Mouse (Mus musculus) forebrain, embryonic 10.5 days (tissue): ENCODE data around the gene Rai1. TPM values are rescaled to one million over a fixed set of nuclear protein-coding genes. Genes with fewer than 3 reads are reported as not detected.
A peak's percentile ranks its signal among the peaks of the same experiment; 100 is the strongest.

Experiments
- DNase-seq: peaks from one replicate; pipeline ENCODE4 v3.0.0-alpha.2; 2017; ENCODE audit warnings: low spot score; ENCODE audit errors: extremely low spot score
- H3K27ac ChIP-seq: fragments of 300-500 bp; sonication (generic); 2 replicates; pipeline ENCODE4 v1.5.1; 2016; ENCODE audit warnings: mild to moderate bottlenecking
- H3K27me3 ChIP-seq: fragments of 300-500 bp; sonication (generic); 2 replicates; pipeline ENCODE4 v1.6.1; 2016; ENCODE audit warnings: mild to moderate bottlenecking; ENCODE audit not compliant: poor library complexity, severe bottlenecking
- H3K36me3 ChIP-seq: fragments of 300-500 bp; sonication (generic); replicated peaks from 2 replicates; pipeline ENCODE4 v1.6.1; 2016; ENCODE audit warnings: mild to moderate bottlenecking, moderate library complexity
- H3K4me1 ChIP-seq: fragments of 300-500 bp; sonication (generic); 2 replicates; pipeline ENCODE4 v1.6.1; 2016
- H3K4me3 ChIP-seq: fragments of 300-500 bp; sonication (generic); 2 replicates; pipeline ENCODE4 v1.5.1; 2016; ENCODE audit warnings: mild to moderate bottlenecking, moderate library complexity
- H3K9me3 ChIP-seq: fragments of 300-500 bp; sonication (generic); 2 replicates; pipeline ENCODE4 v1.6.1; 2016; ENCODE audit warnings: mild to moderate bottlenecking, moderate library complexity
- WGBS: fragments of 180-500 bp; shearing (Covaris S2); methylation state at CpG from one replicate; pipeline ENCODE4 v1.1.7; 2016; 5-methylcytosine and 5-hydroxymethylcytosine counted together
- polyA plus RNA-seq: library from polyadenylated mRNA; unstranded; fragments of >200 nt; fragmentation: Nextera tagmentation; extraction: Ambion mirVana; gene quantifications from 2 replicates; pipeline ENCODE4 v1.2.1, GENCODE M21; 2016

The Rai1 gene
- polyA plus RNA-seq, 1 experiment from 2014 or later: 25.3 TPM

GRCm38 (mm10) chr11:60141285-60141608 lies 36.4 kb downstream of the Rai1 start:
- Histone ChIP-seq H3K36me3 (peaks cover 46% of the 10 kb centered on the region), H3K4me3 (peak overlapping the region; percentile 70), H3K27me3 (no peaks in the 10 kb centered on the region), H3K9me3 (no peaks in the 10 kb centered on the region), H3K4me1 (peaks cover 72% of the 10 kb centered on the region), H3K27ac (peak overlapping the region; percentile 97)
- WGBS: 7% methylated on average over 7 of the region's 7 CpGs
- DNase-seq: no peak

- no peak for DNase-seq
- Histone ChIP-seq H3K9me3 (no peaks in the 10 kb centered on the region), H3K27ac (no peak overlapping the region), H3K36me3 (peaks cover 61% of the 10 kb centered on the region), H3K4me1 (peaks cover 67% of the 10 kb centered on the region), H3K4me3 (no peak overlapping the region), H3K27me3 (no peaks in the 10 kb centered on the region)
- 90% methylated on average over 4 of the region's 4 CpGs for WGBS
Measured at GRCm38 (mm10) chr11:60143086-60143485, 38.3 kb downstream of the Rai1 start.

DNA sequence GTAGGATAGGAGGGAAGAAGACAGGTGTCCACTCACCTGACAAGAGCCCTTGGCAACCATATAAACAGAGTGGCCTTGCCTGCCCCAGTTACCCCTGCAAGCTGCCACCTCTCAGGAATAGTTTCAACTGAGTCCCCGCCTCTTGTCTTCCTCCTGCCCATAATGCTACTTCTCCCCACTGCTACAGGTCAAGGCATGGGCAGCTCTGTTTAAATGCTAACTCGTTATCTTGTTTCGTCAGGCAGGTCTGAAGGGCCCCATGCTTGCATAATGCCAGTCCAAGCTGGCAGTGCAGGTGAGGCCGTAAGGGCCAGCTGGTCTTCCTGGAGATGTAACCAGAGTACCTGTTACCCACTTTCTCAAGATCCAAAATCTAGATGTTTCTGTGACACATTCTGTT lies 41.4 kb downstream of the Rai1 start:
- no peaks in the 10 kb centered on the region for H3K9me3 ChIP-seq
- no peak overlapping the region for H3K27ac ChIP-seq
- H3K27me3 ChIP-seq: no peaks in the 10 kb centered on the region
- H3K36me3 ChIP-seq: peaks cover 92% of the 10 kb centered on the region
- peaks cover 41% of the 10 kb centered on the region for H3K4me1 ChIP-seq
- WGBS: 90% methylated on average over 4 of the region's 4 CpGs
- H3K4me3 ChIP-seq: no peak overlapping the region
- DNase-seq: no peak

DNA sequence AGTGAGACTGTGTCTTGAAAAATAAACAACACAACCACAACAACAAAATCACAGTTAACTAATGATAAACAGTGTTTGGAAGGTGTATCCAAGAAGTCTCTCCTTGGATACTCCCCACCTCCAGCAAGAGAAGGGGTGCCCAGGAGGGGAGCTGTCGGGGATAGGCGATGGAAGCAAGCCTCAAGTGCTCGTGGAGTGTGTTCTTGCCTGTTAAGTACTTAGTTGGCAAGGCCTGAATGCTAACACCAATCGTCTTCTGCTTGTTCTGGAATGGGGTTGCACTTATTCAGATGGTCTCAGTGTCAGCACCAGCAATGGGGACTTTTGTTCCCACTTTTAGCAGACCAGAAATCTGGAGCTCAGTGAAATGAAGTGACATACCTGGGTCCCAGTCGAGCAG lies 43.8 kb downstream of the Rai1 start:
- 89% methylated on average over 5 of the region's 5 CpGs for WGBS
- peaks cover 98% of the 10 kb centered on the region for H3K36me3 ChIP-seq

DNA sequence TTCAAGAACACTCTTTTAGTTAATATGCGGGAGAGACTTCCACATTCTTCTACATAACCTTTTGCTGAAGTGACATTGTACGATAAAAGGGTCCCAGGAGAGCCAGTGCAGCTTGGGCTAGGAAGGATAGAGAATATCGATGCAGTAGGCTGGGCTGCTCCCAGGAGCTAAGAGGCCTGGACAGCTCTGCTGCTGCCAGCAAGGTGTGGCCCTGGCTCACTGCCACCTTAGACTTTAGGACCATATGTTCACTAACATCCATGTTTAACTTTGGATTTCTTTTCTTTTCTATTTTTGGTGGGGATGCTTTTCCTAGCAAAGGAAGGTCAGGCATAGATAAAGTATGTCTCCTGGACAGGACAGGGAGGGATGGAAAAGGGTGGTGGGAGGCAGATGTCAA lies 44.3 kb downstream of the Rai1 start:
- Histone ChIP-seq H3K27ac (no peak overlapping the region), H3K36me3 (peaks cover 98% of the 10 kb centered on the region), H3K4me3 (no peak overlapping the region), H3K9me3 (no peaks in the 10 kb centered on the region), H3K4me1 (peaks cover 20% of the 10 kb centered on the region), H3K27me3 (no peaks in the 10 kb centered on the region)
- no peak for DNase-seq
- 95% methylated on average over 3 of the region's 3 CpGs for WGBS

More for the DNA sequence above, 43.8 kb downstream of the Rai1 start:
- no peak for DNase-seq
- Histone ChIP-seq H3K4me1 (peaks cover 20% of the 10 kb centered on the region), H3K4me3 (no peak overlapping the region), H3K9me3 (no peaks in the 10 kb centered on the region), H3K27ac (no peak overlapping the region), H3K27me3 (no peaks in the 10 kb centered on the region)

DNA sequence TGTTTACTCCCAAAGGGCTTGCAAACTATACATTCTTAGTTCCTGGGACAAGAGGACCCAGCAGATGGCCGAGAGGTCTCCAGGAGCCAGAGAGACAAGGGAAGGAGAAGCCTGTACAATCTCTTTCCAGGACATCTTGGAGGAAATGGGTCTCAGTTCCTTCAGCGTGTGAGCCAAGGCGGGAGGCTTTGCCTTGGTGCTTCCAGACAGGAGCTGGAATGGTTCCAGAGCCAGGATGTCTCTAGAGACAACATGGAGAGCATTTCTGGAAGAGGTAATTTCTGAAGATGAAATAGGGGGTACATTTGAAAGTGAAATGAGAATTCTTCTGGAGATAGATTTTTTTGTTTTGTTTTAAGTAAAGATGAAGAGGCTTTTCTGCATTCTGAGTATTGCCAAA lies 45.9 kb downstream of the Rai1 start:
- no peak overlapping the region for H3K27ac ChIP-seq
- peaks cover 98% of the 10 kb centered on the region for H3K36me3 ChIP-seq
- H3K27me3 ChIP-seq: no peaks in the 10 kb centered on the region
- WGBS: 91% methylated on average over 3 of the region's 3 CpGs
- peaks cover 24% of the 10 kb centered on the region for H3K4me1 ChIP-seq
- no peak overlapping the region for H3K4me3 ChIP-seq
- H3K9me3 ChIP-seq: no peaks in the 10 kb centered on the region
- DNase-seq: no peak

GRCm38 (mm10) chr11:60152339-60152738 lies 47.5 kb downstream of the Rai1 start:
- no peak overlapping the region for H3K4me3 ChIP-seq

DNA sequence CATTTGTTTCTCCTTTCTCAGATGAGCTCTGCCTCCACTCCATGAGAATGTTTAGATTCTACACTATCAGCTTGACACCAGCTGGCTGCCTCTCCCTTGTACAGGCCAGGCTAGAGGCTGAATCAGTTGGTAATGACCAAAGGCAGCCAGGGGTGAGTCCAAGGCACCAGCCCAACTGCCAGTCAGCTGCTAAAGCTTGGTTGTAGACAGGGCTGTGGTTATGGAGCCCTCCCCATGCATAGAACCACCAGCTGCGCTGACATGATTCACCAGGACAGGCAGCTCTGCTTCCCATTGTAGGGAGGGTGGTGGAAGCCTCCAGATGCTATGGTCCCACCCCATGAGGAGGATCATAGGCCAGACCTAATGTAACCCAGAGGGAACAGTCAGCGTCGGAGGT lies 49.1 kb downstream of the Rai1 start:
- no peaks in the 10 kb centered on the region for H3K27me3 ChIP-seq
- H3K27ac ChIP-seq: no peak overlapping the region
- no peak for DNase-seq
- 98% methylated on average over 3 of the region's 3 CpGs for WGBS
- H3K9me3 ChIP-seq: no peaks in the 10 kb centered on the region
- no peak overlapping the region for H3K4me3 ChIP-seq
- peaks cover 98% of the 10 kb centered on the region for H3K36me3 ChIP-seq
- peaks cover 29% of the 10 kb centered on the region for H3K4me1 ChIP-seq

More at GRCm38 (mm10) chr11:60152339-60152738, 47.5 kb downstream of the Rai1 start:
- no peak for DNase-seq
- Histone ChIP-seq H3K36me3 (peaks cover 98% of the 10 kb centered on the region), H3K9me3 (no peaks in the 10 kb centered on the region), H3K4me1 (peaks cover 29% of the 10 kb centered on the region), H3K27me3 (no peaks in the 10 kb centered on the region), H3K27ac (no peak overlapping the region)
- WGBS: 85% methylated on average over 1 of the region's 1 CpGs

DNA sequence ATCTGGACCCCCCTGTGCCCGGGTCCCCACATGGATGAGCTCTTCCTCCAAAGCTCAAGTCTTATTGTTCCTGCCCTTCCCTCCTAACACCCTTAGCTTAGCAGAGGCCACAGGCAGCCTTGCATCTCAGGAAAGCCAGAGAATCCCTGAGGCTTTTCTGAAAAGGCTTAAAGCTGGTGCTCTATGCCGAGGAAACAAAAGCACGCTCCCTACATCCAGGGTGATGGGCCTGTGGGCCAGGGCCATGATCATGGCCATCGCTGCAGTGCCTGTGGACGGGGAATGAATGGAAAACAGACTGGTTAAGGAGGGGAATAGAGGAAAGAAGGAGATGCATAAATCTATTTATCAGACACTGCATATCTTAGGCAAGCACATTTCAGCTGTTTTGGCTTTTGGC lies 50.9 kb downstream of the Rai1 start:
- Histone ChIP-seq H3K9me3 (no peaks in the 10 kb centered on the region), H3K27ac (peak overlapping the region; percentile 58), H3K36me3 (peaks cover 98% of the 10 kb centered on the region), H3K27me3 (no peaks in the 10 kb centered on the region), H3K4me3 (no peak overlapping the region), H3K4me1 (peaks cover 34% of the 10 kb centered on the region)
- no peak for DNase-seq
- WGBS: 47% methylated on average over 5 of the region's 5 CpGs

- H3K36me3 ChIP-seq: peaks cover 97% of the 10 kb centered on the region
- WGBS: 90% methylated on average over 4 of the region's 4 CpGs
Measured at GRCm38 (mm10) chr11:60158271-60158670, 53.5 kb downstream of the Rai1 start.

GRCm38 (mm10) chr11:60159955-60160354 lies 55.1 kb downstream of the Rai1 start:
- Histone ChIP-seq H3K27ac (no peak overlapping the region), H3K36me3 (peaks cover 96% of the 10 kb centered on the region), H3K4me3 (no peak overlapping the region), H3K4me1 (peaks cover 54% of the 10 kb centered on the region), H3K27me3 (no peaks in the 10 kb centered on the region), H3K9me3 (no peaks in the 10 kb centered on the region)
- 92% methylated on average over 5 of the region's 5 CpGs for WGBS
- DNase-seq: no peak

More at GRCm38 (mm10) chr11:60158271-60158670, 53.5 kb downstream of the Rai1 start:
- H3K4me3 ChIP-seq: no peak overlapping the region
- no peaks in the 10 kb centered on the region for H3K9me3 ChIP-seq
- peaks cover 57% of the 10 kb centered on the region for H3K4me1 ChIP-seq
- DNase-seq: no peak
- H3K27ac ChIP-seq: no peak overlapping the region
- H3K27me3 ChIP-seq: no peaks in the 10 kb centered on the region

DNA sequence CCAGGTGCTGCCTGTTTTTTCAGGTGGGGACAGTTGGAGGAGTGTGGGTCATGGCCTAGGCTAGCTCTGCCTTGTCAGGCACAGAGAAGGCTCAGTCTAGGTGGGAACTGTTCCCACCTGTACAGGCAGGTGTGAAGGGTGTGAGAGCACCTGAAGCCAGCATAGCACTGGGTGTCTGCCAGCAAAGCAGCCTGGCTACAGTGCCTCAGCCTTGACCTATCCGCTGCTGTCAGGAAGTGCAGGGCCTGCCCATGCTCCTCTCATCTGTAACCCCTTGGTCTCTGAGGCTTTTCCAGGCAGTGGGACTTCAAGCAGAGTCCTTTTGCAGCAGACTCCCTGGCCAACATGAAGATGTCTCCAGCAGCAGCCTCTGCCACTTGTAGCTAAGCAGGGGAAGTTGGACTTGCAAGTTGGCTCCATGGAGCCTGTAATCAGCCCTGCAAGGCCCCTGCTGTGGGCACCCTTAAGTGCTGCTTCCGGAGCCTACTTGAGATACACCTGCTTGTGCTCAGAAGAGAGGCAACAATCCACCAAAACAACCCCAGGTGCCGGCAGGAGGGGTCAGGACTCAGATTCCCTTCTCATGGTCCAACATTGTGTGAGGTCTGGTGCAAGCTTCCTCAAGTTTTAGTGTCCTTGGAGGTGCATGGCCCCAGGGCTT lies 55.8 kb downstream of the Rai1 start:
- DNase-seq: no peak
- peaks cover 92% of the 10 kb centered on the region for H3K36me3 ChIP-seq
- WGBS: 65% methylated on average over 3 of the region's 3 CpGs
- peaks cover 50% of the 10 kb centered on the region for H3K4me1 ChIP-seq
- H3K9me3 ChIP-seq: no peaks in the 10 kb centered on the region
- no peak overlapping the region for H3K4me3 ChIP-seq
- H3K27ac ChIP-seq: peak overlapping the region; percentile 9; the same call in 1 of the 2 replicates
- no peaks in the 10 kb centered on the region for H3K27me3 ChIP-seq

GRCm38 (mm10) chr11:60161146-60161874 lies 56.5 kb downstream of the Rai1 start:
- DNase-seq: no peak
- peak overlapping the region; percentile 11; the same call in 1 of the 2 replicates for H3K27ac ChIP-seq
- H3K9me3 ChIP-seq: no peaks in the 10 kb centered on the region
- H3K27me3 ChIP-seq: no peaks in the 10 kb centered on the region
- H3K4me3 ChIP-seq: no peak overlapping the region
- H3K36me3 ChIP-seq: peaks cover 85% of the 10 kb centered on the region
- H3K4me1 ChIP-seq: peaks cover 52% of the 10 kb centered on the region
- WGBS: 72% methylated on average over 9 of the region's 9 CpGs
